Mouse (Mus musculus): ENCODE results near the gene Eif4e3. TPM values are rescaled to one million over a fixed set of nuclear protein-coding genes. Genes with fewer than 3 reads are reported as not detected.

The Eif4e3 gene
- 11.0 and 11.2 TPM in 2 replicates for polyA plus RNA-seq (2016; fragmentation: Nextera tagmentation; extraction: Ambion mirVana)

- peaks cover 15% of the 10 kb centered on the region for H3K27me3 ChIP-seq
- under 1% methylated on average over 51 of the region's 75 CpGs for WGBS
- H3K9ac ChIP-seq = peak within 1 kb of the TSS; percentile 82
- peak within 1 kb of the TSS; percentile 82 for H3K27ac ChIP-seq
- ATAC-seq (ENCODE audit: low FRiP score) = peak; percentile 68
- H3K9me3 ChIP-seq (replicated peaks) = no peaks in the 10 kb centered on the region
- H3K36me3 ChIP-seq = no peaks in the 10 kb centered on the region
- H3K4me3 ChIP-seq = peak within 1 kb of the TSS; percentile 82
- peaks cover 43% of the 10 kb centered on the region for H3K4me1 ChIP-seq
- H3K4me2 ChIP-seq (replicated peaks) = peak within 1 kb of the TSS; percentile 90
Observed at GRCm38 (mm10) chr6:99666318-99667171, at the start of gene Eif4e3, which contains the start of gene Gm20696. Eif4e3 (minus strand) TSS chr6:99666771. Gm20696 (minus strand) TSS chr6:99666797.

- H3K4me1 ChIP-seq = no peaks in the 10 kb centered on the region
- no peak overlapping the region for H3K9ac ChIP-seq
- no peak overlapping the region for H3K4me2 ChIP-seq (replicated peaks)
- WGBS = 70% methylated on average over 6 of the region's 6 CpGs
- no peak overlapping the region for H3K4me3 ChIP-seq
- peaks cover 7% of the 10 kb centered on the region; the same call in 1 of the 2 replicates for H3K27me3 ChIP-seq
- H3K36me3 ChIP-seq = no peaks in the 10 kb centered on the region
- no peak overlapping the region for H3K27ac ChIP-seq
- ATAC-seq (ENCODE audit: low FRiP score) = no peak
- no peaks in the 10 kb centered on the region for H3K9me3 ChIP-seq (replicated peaks)
Observed at GRCm38 (mm10) chr6:99715913-99716312, 49.3 kb upstream of the Eif4e3 start.

GRCm38 (mm10) chr6:99715191-99715590, 48.6 kb upstream of the Eif4e3 start:
- H3K9me3 ChIP-seq (replicated peaks) = no peaks in the 10 kb centered on the region
- no peak overlapping the region for H3K9ac ChIP-seq
- no peak overlapping the region for H3K4me2 ChIP-seq (replicated peaks)
- 67% methylated on average over 6 of the region's 6 CpGs for WGBS
- H3K4me1 ChIP-seq = no peaks in the 10 kb centered on the region
- H3K27ac ChIP-seq = no peak overlapping the region
- H3K36me3 ChIP-seq = no peaks in the 10 kb centered on the region
- H3K4me3 ChIP-seq = no peak overlapping the region
- no peak for ATAC-seq (ENCODE audit: low FRiP score)
- peaks cover 7% of the 10 kb centered on the region; the same call in 1 of the 2 replicates for H3K27me3 ChIP-seq

- Histone ChIP-seq H3K4me2 (replicated peaks) (no peak overlapping the region), H3K9ac (no peak overlapping the region), H3K36me3 (no peaks in the 10 kb centered on the region), H3K27ac (no peak overlapping the region), H3K4me3 (no peak overlapping the region), H3K27me3 (peaks cover 7% of the 10 kb centered on the region; the same call in 1 of the 2 replicates), H3K4me1 (no peaks in the 10 kb centered on the region), H3K9me3 (replicated peaks) (no peaks in the 10 kb centered on the region)
- 78% methylated on average over 5 of the region's 5 CpGs for WGBS
- ATAC-seq (ENCODE audit: low FRiP score) = no peak
Observed at GRCm38 (mm10) chr6:99713256-99713655, 46.7 kb upstream of the Eif4e3 start.

GRCm38 (mm10) chr6:99711576-99712101, 45.1 kb upstream of the Eif4e3 start:
- 73% methylated on average over 11 of the region's 11 CpGs for WGBS
- H3K27ac ChIP-seq = no peak overlapping the region
- no peak overlapping the region for H3K4me2 ChIP-seq (replicated peaks)
- no peak for ATAC-seq (ENCODE audit: low FRiP score)
- H3K36me3 ChIP-seq = no peaks in the 10 kb centered on the region
- no peak overlapping the region for H3K9ac ChIP-seq
- no peaks in the 10 kb centered on the region for H3K4me1 ChIP-seq
- H3K4me3 ChIP-seq = no peak overlapping the region
- no peaks in the 10 kb centered on the region for H3K9me3 ChIP-seq (replicated peaks)
- peaks cover 10% of the 10 kb centered on the region; the same call in 1 of the 2 replicates for H3K27me3 ChIP-seq

- no peak for ATAC-seq (ENCODE audit: low FRiP score)
- 62% methylated on average over 3 of the region's 3 CpGs for WGBS
Observed at GRCm38 (mm10) chr6:99700484-99700883, 33.9 kb upstream of the Eif4e3 start.

GRCm38 (mm10) chr6:99692916-99693841, 26.6 kb upstream of the Eif4e3 start:
- peak overlapping the region; percentile 93 for H3K4me2 ChIP-seq (replicated peaks)
- peak overlapping the region; percentile 88 for H3K27ac ChIP-seq
- H3K4me3 ChIP-seq = peak overlapping the region; percentile 90
- peak; percentile 53 for ATAC-seq (ENCODE audit: low FRiP score)
- peaks cover 14% of the 10 kb centered on the region for H3K4me1 ChIP-seq
- no peaks in the 10 kb centered on the region for H3K36me3 ChIP-seq
- H3K27me3 ChIP-seq = peaks cover 62% of the 10 kb centered on the region
- no peaks in the 10 kb centered on the region for H3K9me3 ChIP-seq (replicated peaks)
- peak overlapping the region; percentile 86 for H3K9ac ChIP-seq
- WGBS = under 1% methylated on average over 102 of the region's 110 CpGs

More at GRCm38 (mm10) chr6:99700484-99700883, 33.9 kb upstream of the Eif4e3 start:
- Histone ChIP-seq H3K27me3 (peaks cover 22% of the 10 kb centered on the region), H3K27ac (no peak overlapping the region), H3K4me2 (replicated peaks) (no peak overlapping the region), H3K9ac (no peak overlapping the region), H3K9me3 (replicated peaks) (no peaks in the 10 kb centered on the region), H3K4me1 (no peaks in the 10 kb centered on the region), H3K4me3 (no peak overlapping the region), H3K36me3 (no peaks in the 10 kb centered on the region)

- Histone ChIP-seq H3K27me3 (peaks cover 55% of the 10 kb centered on the region), H3K27ac (peak within 1 kb of the TSS; percentile 88), H3K9ac (peak within 1 kb of the TSS; percentile 86), H3K4me2 (replicated peaks) (peak within 1 kb of the TSS; percentile 93), H3K9me3 (replicated peaks) (no peaks in the 10 kb centered on the region), H3K4me3 (peak within 1 kb of the TSS; percentile 90), H3K36me3 (no peaks in the 10 kb centered on the region), H3K4me1 (peaks cover 14% of the 10 kb centered on the region)
- 1% methylated on average over 37 of the region's 112 CpGs for WGBS
- ATAC-seq (ENCODE audit: low FRiP score) = peak; percentile 81
Observed at GRCm38 (mm10) chr6:99692206-99692915, 25.8 kb upstream of the Eif4e3 start, which contains the start of gene Gpr27. Gpr27 (plus strand) TSS chr6:99692679.

GRCm38 (mm10) chr6:99691666-99692205, 25.2 kb upstream of the Eif4e3 start:
- Histone ChIP-seq H3K27ac (peak overlapping the region; percentile 88), H3K27me3 (peaks cover 52% of the 10 kb centered on the region), H3K9ac (peak overlapping the region; percentile 86), H3K9me3 (replicated peaks) (no peaks in the 10 kb centered on the region), H3K36me3 (no peaks in the 10 kb centered on the region), H3K4me1 (peaks cover 14% of the 10 kb centered on the region), H3K4me2 (replicated peaks) (peak overlapping the region; percentile 93), H3K4me3 (peak overlapping the region; percentile 90)
- peak; percentile 17 for ATAC-seq (ENCODE audit: low FRiP score)
- WGBS = 8% methylated on average over 21 of the region's 25 CpGs

GRCm38 (mm10) chr6:99688513-99688912, 21.9 kb upstream of the Eif4e3 start:
- ATAC-seq (ENCODE audit: low FRiP score) = no peak
- H3K27ac ChIP-seq = no peak overlapping the region
- WGBS = 88% methylated on average over 6 of the region's 6 CpGs
- peaks cover 28% of the 10 kb centered on the region for H3K27me3 ChIP-seq
- H3K4me2 ChIP-seq (replicated peaks) = no peak overlapping the region
- H3K9me3 ChIP-seq (replicated peaks) = no peaks in the 10 kb centered on the region; the same call in 1 of the 2 replicates
- H3K9ac ChIP-seq = no peak overlapping the region
- no peak overlapping the region for H3K4me3 ChIP-seq
- peaks cover 11% of the 10 kb centered on the region for H3K4me1 ChIP-seq
- no peaks in the 10 kb centered on the region for H3K36me3 ChIP-seq

GRCm38 (mm10) chr6:99684899-99685298, 18.3 kb upstream of the Eif4e3 start:
- ATAC-seq (ENCODE audit: low FRiP score) = no peak
- H3K36me3 ChIP-seq = no peaks in the 10 kb centered on the region

More at GRCm38 (mm10) chr6:99684899-99685298, 18.3 kb upstream of the Eif4e3 start:
- Histone ChIP-seq H3K9ac (no peak overlapping the region), H3K4me3 (no peak overlapping the region), H3K27ac (no peak overlapping the region), H3K4me1 (no peaks in the 10 kb centered on the region), H3K9me3 (replicated peaks) (no peaks in the 10 kb centered on the region; the same call in 1 of the 2 replicates), H3K27me3 (0 out of 2 replicates have a peak, but pooled peaks cover 2% of the 10 kb centered on the region), H3K4me2 (replicated peaks) (no peak overlapping the region)
- WGBS = 54% methylated on average over 5 of the region's 5 CpGs

Measured in hindbrain, embryonic 12.5 days (tissue).